Mouse (Mus musculus): Measurements from ENCODE around the gene Nt5c2. TPM values are rescaled to one million over a fixed set of nuclear protein-coding genes. Genes with fewer than 3 reads are reported as not detected.
A peak's percentile ranks its signal among the peaks of the same experiment; 100 is the strongest.

Gene Nt5c2
- polyA plus RNA-seq, 1 experiment from 2014 or later = 85.3 TPM

DNA sequence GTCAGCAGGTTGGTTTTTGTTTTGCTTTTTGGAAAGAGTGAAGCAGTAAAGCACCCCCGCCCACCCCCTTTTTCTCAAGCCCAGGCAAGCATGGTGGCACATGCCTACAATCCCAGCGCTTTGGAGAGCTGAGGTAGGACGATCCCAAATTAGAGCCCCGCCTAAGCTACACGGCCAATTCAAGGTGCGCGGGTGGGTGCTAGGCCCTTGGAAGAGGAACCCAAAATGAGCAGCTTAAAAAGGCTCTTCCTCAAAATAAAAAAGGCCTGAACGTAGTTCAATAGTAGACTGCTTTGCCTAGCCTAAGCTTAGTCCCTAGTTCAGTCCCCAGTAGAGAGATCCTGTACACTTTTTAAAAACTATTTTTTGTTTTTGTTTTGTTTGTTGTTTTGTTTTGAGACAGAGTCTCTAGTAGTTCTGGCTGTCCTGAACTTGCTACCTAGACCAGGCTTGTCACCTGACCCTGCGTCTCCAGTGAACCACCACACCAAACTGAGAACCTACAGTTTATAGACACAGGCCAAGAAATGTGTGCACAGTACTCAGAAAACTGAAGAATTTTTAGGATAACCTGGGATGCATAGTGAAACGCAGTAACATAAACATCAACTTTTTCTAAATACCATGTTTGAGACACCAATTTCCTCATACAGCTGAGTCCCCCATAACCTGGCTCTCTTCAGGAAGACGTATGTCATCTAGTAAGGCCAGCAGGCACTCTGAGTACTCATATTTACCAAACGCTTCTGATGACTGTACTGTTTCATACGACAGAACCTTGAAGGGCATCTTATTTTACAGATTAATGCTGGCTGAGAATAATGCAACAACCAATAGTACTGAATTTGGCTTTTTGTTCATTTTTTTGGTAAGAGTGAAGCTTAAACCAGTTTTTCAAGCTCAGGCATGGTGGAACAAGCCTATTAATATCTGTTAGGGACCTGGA, 54.6 kb downstream of the Nt5c2 start:
- no peaks in the 10 kb centered on the region for H3K27me3 ChIP-seq
- WGBS = 83% methylated on average over 13 of the region's 13 CpGs
- no peak for ATAC-seq (ENCODE audit: low FRiP score)
- H3K9me3 ChIP-seq (replicated peaks) = no peaks in the 10 kb centered on the region
- peak overlapping the region; percentile 87 for H3K9ac ChIP-seq
- peak overlapping the region; percentile 76 for H3K4me3 ChIP-seq
- peaks cover 31% of the 10 kb centered on the region for H3K4me1 ChIP-seq
- H3K4me2 ChIP-seq (replicated peaks) = peak overlapping the region; percentile 64
- H3K27ac ChIP-seq = peak overlapping the region; percentile 98
- H3K36me3 ChIP-seq = no peaks in the 10 kb centered on the region

DNA sequence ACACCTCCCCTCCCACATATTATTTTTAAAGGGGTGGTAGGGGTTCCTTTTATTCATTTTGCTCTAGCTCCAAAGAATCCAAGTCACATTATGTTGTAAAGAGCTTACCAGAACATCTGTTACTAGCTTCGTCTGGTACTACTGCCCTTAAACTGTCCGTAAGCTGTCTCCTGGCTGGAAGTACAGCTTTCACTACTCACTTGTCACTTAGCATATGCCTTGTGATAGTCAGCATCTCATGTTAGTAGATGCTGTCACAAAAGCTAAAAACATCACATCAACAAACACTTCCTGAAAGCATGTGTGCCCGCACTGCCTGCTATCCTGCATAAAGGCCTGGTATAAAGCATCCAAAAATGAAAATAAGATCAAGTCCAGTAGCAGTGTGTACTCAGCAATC, 55.4 kb downstream of the Nt5c2 start:
- no peaks in the 10 kb centered on the region for H3K9me3 ChIP-seq (replicated peaks)
- WGBS = 83% methylated on average over 3 of the region's 3 CpGs
- peaks cover 31% of the 10 kb centered on the region for H3K4me1 ChIP-seq
- no peak overlapping the region for H3K27ac ChIP-seq
- ATAC-seq (ENCODE audit: low FRiP score) = no peak
- H3K9ac ChIP-seq = no peak overlapping the region
- no peaks in the 10 kb centered on the region for H3K27me3 ChIP-seq
- no peaks in the 10 kb centered on the region for H3K36me3 ChIP-seq
- H3K4me3 ChIP-seq = no peak overlapping the region
- H3K4me2 ChIP-seq (replicated peaks) = no peak overlapping the region

DNA sequence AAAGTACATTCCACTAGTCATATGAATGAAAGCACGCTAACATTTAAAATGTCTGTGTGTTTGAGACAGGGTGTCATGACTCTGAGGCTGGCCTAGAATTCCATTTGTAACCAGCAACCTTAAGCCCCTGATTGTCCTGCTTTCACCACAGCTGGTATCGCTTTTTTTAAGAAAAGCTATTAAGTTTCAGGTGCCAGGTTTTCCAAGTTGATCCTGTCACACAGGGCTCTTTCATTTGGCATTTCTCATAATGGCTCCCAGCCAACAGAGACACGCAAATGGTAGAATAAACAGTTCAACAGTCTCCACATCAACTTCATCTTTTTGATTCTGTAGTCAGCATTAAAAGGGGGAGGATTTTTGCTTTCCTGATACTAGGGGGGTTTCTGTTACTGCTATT, 56.4 kb downstream of the Nt5c2 start:
- 80% methylated on average over 3 of the region's 3 CpGs for WGBS
- H3K4me1 ChIP-seq = peaks cover 31% of the 10 kb centered on the region
- H3K4me3 ChIP-seq = no peak overlapping the region
- H3K36me3 ChIP-seq = no peaks in the 10 kb centered on the region
- no peak overlapping the region for H3K9ac ChIP-seq
- H3K27me3 ChIP-seq = no peaks in the 10 kb centered on the region
- no peak for ATAC-seq (ENCODE audit: low FRiP score)
- H3K9me3 ChIP-seq (replicated peaks) = no peaks in the 10 kb centered on the region
- no peak overlapping the region for H3K27ac ChIP-seq
- no peak overlapping the region for H3K4me2 ChIP-seq (replicated peaks)

GRCm38 (mm10) chr19:46957971-46958370, 57.0 kb downstream of the Nt5c2 start:
- H3K27me3 ChIP-seq = no peaks in the 10 kb centered on the region
- H3K4me3 ChIP-seq = no peak overlapping the region
- ATAC-seq (ENCODE audit: low FRiP score) = no peak
- 91% methylated on average over 4 of the region's 4 CpGs for WGBS
- no peak overlapping the region for H3K9ac ChIP-seq
- no peaks in the 10 kb centered on the region for H3K9me3 ChIP-seq (replicated peaks)
- no peaks in the 10 kb centered on the region for H3K36me3 ChIP-seq
- peaks cover 31% of the 10 kb centered on the region for H3K4me1 ChIP-seq
- no peak overlapping the region for H3K4me2 ChIP-seq (replicated peaks)
- H3K27ac ChIP-seq = no peak overlapping the region

DNA sequence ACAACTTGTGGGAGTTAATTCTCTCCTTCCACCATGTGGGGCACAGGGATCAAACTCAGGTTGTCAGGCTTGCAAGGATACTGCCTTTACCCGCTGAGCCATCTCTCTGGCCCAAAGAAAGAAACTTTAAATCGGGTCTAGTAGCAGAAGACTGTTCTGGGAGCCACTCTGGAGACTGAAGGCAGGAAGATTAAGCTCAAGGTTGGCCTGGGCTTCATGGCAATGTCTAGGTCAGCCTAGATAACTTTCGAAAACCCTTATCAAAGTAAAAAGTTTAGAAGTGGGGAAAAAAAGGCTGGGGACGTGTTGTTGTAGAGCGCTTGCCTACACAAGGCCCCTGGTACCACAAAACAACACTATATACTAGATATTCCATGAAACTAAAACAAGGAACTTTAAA, 58.0 kb downstream of the Nt5c2 start:
- no peaks in the 10 kb centered on the region for H3K36me3 ChIP-seq
- H3K4me1 ChIP-seq = peaks cover 26% of the 10 kb centered on the region
- H3K9me3 ChIP-seq (replicated peaks) = no peaks in the 10 kb centered on the region
- H3K4me2 ChIP-seq (replicated peaks) = no peak overlapping the region
- no peak overlapping the region for H3K9ac ChIP-seq
- H3K27me3 ChIP-seq = no peaks in the 10 kb centered on the region
- no peak overlapping the region for H3K27ac ChIP-seq
- 93% methylated on average over 5 of the region's 5 CpGs for WGBS
- no peak overlapping the region for H3K4me3 ChIP-seq
- no peak for ATAC-seq (ENCODE audit: low FRiP score)

DNA sequence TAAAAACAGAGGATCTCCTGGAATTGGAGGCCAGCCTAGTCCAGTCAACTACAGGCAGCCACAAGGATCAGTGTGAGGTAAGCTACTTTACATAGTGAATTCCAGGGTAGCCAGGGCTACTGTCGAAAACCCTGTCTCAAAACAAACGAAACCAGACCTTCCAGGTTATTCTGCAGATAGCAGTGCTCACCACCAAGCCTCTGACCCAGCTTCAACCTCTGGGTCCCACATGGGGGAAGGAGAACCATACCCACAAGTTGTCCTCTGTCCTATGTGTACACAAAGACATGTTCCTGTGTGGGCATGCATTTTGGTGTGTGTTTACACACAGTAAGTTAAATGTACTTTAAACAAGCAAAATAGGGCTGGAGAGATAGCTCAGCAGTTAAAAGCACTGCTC, 58.5 kb downstream of the Nt5c2 start:
- no peaks in the 10 kb centered on the region for H3K36me3 ChIP-seq
- ATAC-seq (ENCODE audit: low FRiP score) = no peak
- H3K27me3 ChIP-seq = no peaks in the 10 kb centered on the region
- H3K4me1 ChIP-seq = peaks cover 26% of the 10 kb centered on the region
- no peaks in the 10 kb centered on the region for H3K9me3 ChIP-seq (replicated peaks)
- no peak overlapping the region for H3K4me3 ChIP-seq
- 72% methylated on average over 2 of the region's 2 CpGs for WGBS
- H3K9ac ChIP-seq = no peak overlapping the region
- no peak overlapping the region for H3K4me2 ChIP-seq (replicated peaks)
- H3K27ac ChIP-seq = no peak overlapping the region

- Histone ChIP-seq H3K36me3 (peaks cover 2% of the 10 kb centered on the region; the same call in 1 of the 2 replicates), H3K27me3 (no peaks in the 10 kb centered on the region), H3K9ac (no peak overlapping the region), H3K27ac (no peak overlapping the region), H3K4me3 (no peak overlapping the region), H3K9me3 (replicated peaks) (no peaks in the 10 kb centered on the region), H3K4me2 (replicated peaks) (no peak overlapping the region), H3K4me1 (peaks cover 21% of the 10 kb centered on the region)
- over 99% methylated on average over 4 of the region's 4 CpGs for WGBS
- ATAC-seq (ENCODE audit: low FRiP score) = no peak
Measured at GRCm38 (mm10) chr19:46955630-46956029, 59.3 kb downstream of the Nt5c2 start.

DNA sequence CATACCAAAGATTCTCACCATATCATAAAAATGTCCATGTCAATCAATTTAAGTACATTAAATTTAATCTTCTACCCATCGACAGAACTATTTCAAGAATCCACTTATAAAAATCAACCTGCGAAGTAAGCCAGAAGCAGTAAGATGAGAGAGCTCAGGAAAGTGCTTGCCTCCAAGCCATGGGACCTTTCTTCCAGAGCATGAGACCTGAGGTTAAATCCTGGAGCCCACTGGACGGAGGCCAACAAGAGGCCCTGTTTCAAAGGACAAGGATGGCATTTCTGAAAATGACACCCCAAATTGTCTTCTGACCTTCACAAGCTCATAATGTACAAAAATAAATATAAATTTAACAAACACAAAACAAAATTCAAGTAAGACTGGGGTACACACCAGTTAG, 61.4 kb downstream of the Nt5c2 start:
- ATAC-seq (ENCODE audit: low FRiP score) = no peak
- Histone ChIP-seq H3K27me3 (no peaks in the 10 kb centered on the region), H3K36me3 (peaks cover 18% of the 10 kb centered on the region), H3K4me3 (no peak overlapping the region), H3K9me3 (replicated peaks) (no peaks in the 10 kb centered on the region), H3K27ac (no peak overlapping the region), H3K9ac (no peak overlapping the region), H3K4me2 (replicated peaks) (no peak overlapping the region), H3K4me1 (peaks cover 5% of the 10 kb centered on the region)
- 93% methylated on average over 3 of the region's 3 CpGs for WGBS

GRCm38 (mm10) chr19:46952986-46953385, 62.0 kb downstream of the Nt5c2 start:
- 69% methylated on average over 5 of the region's 5 CpGs for WGBS
- no peaks in the 10 kb centered on the region for H3K9me3 ChIP-seq (replicated peaks)
- peaks cover 18% of the 10 kb centered on the region for H3K36me3 ChIP-seq
- 0 out of 2 replicates have a peak, but pooled peaks cover 1% of the 10 kb centered on the region for H3K4me1 ChIP-seq
- H3K4me2 ChIP-seq (replicated peaks) = no peak overlapping the region
- no peak overlapping the region for H3K9ac ChIP-seq
- H3K27ac ChIP-seq = no peak overlapping the region
- no peak overlapping the region for H3K4me3 ChIP-seq
- no peaks in the 10 kb centered on the region for H3K27me3 ChIP-seq
- no peak for ATAC-seq (ENCODE audit: low FRiP score)

DNA sequence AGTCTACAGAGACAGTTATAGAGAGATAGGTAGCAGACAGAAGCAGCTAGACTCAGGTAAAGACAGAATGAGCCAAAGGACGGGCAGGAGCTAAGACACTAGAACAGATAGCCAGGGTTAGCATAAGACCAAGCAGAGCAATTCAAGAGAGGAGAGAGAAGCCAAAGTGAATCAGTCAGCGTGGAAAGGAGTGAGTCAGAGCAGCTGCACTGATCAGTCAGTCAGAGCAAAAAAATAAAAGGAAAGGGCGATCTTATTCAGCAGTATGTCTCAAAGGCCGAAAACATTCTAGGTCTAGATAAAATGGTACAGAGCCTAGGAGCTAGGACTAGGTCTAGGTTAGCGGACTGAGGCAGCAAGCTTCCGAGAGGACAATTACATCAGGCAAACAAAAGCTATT, 70.6 kb downstream of the Nt5c2 start:
- no peaks in the 10 kb centered on the region for H3K9me3 ChIP-seq (replicated peaks)
- H3K4me1 ChIP-seq = no peaks in the 10 kb centered on the region
- no peak for ATAC-seq (ENCODE audit: low FRiP score)
- H3K36me3 ChIP-seq = peaks cover 13% of the 10 kb centered on the region
- no peaks in the 10 kb centered on the region for H3K27me3 ChIP-seq
- no peak overlapping the region for H3K9ac ChIP-seq
- no peak overlapping the region for H3K4me2 ChIP-seq (replicated peaks)
- H3K4me3 ChIP-seq = no peak overlapping the region
- WGBS = 84% methylated on average over 6 of the region's 6 CpGs
- no peak overlapping the region for H3K27ac ChIP-seq

DNA sequence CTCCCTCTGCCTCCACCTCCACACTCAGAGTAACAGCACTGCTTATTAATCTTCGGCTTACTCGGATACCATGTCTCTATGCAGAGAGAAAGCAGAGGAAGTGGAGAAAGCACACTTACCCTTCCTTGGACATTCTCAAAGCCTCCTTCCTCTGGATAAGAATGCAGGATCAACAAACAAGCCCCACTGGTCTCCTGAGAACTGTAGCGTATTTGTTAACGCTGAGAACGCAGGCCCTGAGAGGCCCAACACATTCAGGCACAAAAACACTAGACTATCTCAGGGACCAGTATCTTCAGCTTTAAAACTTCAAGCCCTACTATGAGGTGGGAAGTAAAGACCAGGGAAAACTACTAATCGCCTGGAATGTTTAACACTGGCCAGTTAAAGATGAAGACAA, 77.8 kb downstream of the Nt5c2 start:
- H3K9ac ChIP-seq = no peak overlapping the region
- ATAC-seq (ENCODE audit: low FRiP score) = no peak
- 61% methylated on average over 6 of the region's 6 CpGs for WGBS
- no peaks in the 10 kb centered on the region for H3K9me3 ChIP-seq (replicated peaks)
- peak overlapping the region; percentile 46; the same call in 1 of the 2 replicates for H3K27ac ChIP-seq
- H3K4me1 ChIP-seq = peaks cover 5% of the 10 kb centered on the region
- no peaks in the 10 kb centered on the region for H3K36me3 ChIP-seq
- no peaks in the 10 kb centered on the region for H3K27me3 ChIP-seq
- no peak overlapping the region for H3K4me2 ChIP-seq (replicated peaks)
- H3K4me3 ChIP-seq = no peak overlapping the region

DNA sequence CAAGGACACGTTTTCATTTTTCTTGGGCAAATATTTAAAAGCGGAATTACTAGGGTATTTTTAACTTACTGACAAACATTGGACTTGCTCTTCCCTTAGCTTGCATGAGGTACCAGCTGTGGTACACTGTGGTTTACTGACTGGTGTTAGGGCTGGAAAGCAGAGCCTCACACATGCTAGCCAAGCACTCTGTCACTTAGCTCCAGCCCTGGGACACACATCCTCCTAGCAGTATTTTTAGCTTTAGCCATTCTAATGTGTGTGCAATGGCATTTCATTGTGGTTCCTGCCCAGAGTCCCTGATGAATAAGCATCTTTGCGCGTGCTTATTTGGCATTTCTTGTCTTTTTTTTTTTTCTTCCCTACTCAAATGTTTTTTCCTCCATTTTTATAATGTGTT, 80.9 kb downstream of the Nt5c2 start:
- H3K27me3 ChIP-seq = no peaks in the 10 kb centered on the region
- H3K4me2 ChIP-seq (replicated peaks) = no peak overlapping the region
- no peak overlapping the region for H3K27ac ChIP-seq
- H3K36me3 ChIP-seq = no peaks in the 10 kb centered on the region
- H3K9me3 ChIP-seq (replicated peaks) = no peaks in the 10 kb centered on the region
- H3K4me3 ChIP-seq = no peak overlapping the region
- peaks cover 5% of the 10 kb centered on the region for H3K4me1 ChIP-seq
- ATAC-seq (ENCODE audit: low FRiP score) = no peak
- H3K9ac ChIP-seq = no peak overlapping the region
- WGBS = 90% methylated on average over 4 of the region's 4 CpGs

DNA sequence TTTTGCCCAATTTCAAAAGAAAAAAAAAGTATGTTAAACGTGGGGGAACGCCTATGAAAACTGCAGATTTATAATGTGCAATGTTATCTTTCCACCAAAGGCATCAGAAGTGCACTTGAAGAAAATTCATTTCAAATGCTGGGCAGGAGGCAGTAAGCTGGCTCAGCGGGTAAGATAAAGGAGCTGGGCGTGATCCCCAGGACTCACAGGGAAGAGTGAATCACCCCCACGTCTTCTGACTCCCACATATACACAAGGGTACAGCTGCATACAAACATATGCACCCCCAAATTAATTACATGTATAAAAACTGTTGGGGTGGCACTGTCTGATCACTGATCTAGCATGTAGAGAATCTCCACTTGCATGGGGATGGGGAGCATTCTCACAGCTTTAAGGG, 82.3 kb downstream of the Nt5c2 start:
- H3K36me3 ChIP-seq = no peaks in the 10 kb centered on the region
- H3K4me3 ChIP-seq = no peak overlapping the region
- no peak for ATAC-seq (ENCODE audit: low FRiP score)
- 88% methylated on average over 5 of the region's 5 CpGs for WGBS
- H3K4me1 ChIP-seq = peaks cover 5% of the 10 kb centered on the region
- no peak overlapping the region for H3K27ac ChIP-seq
- H3K27me3 ChIP-seq = no peaks in the 10 kb centered on the region
- H3K9ac ChIP-seq = no peak overlapping the region
- no peaks in the 10 kb centered on the region for H3K9me3 ChIP-seq (replicated peaks)
- no peak overlapping the region for H3K4me2 ChIP-seq (replicated peaks)
